ENCODE assay signal across 8 mouse cellular contexts in genomic region chr16:44745866-44746562, GRCm38 (mm10). TPM values are rescaled to one million over a fixed set of nuclear protein-coding genes. Genes with fewer than 3 reads are reported as not detected.
A peak's percentile ranks its signal among the peaks of the same experiment; 100 is the strongest.
DNase-seq lines count a peak whose midpoint lies in the region; ATAC-seq and TF ChIP-seq lines count a peak whose summit lies in the region.

Gene Gtpbp8, minus strand, starts transcription at chr16:44746363.

- in situ Hi-C loops in CH12.LX (cut with MboI; ENCODE audit: low pct_ligation_motif_present, low pct_unique_long_range_greater_than_20kb, low sequenced_read_pairs): no loop called here

- H3K79me2 ChIP-seq in CH12.LX (replicated peaks; ENCODE audit: control insufficient read depth, extremely low read depth, insufficient read depth, poor library complexity, severe bottlenecking): peaks cover 4% of the 10 kb centered on the region

- peak within 1 kb of the TSS; percentile 86 for H3K9ac ChIP-seq in CH12.LX (ENCODE audit: insufficient read depth, low read depth)
- peak within 1 kb of the TSS; percentile 88 for H3K9ac ChIP-seq in forebrain, embryonic 12.5 days
- H3K9ac ChIP-seq in heart, postnatal 0 days (replicated peaks; ENCODE audit: low read depth, low read length): peak within 1 kb of the TSS; percentile 83
- peak within 1 kb of the TSS; percentile 73 for H3K9ac ChIP-seq in liver, embryonic 16.5 days (ENCODE audit: low read depth, low read length)
- peak within 1 kb of the TSS; percentile 83 for H3K9ac ChIP-seq in neural tube, embryonic 13.5 days

- peak within 1 kb of the TSS; percentile 77 to 95 (median 85) for H3K4me3 ChIP-seq in CH12.LX (replicated peaks in 1 of 3; ENCODE audit: low read depth in 2 of 3, low read length in 2 of 3, poor library complexity in 1 of 3)
- H3K4me3 ChIP-seq in forebrain, embryonic 12.5 days (replicated peaks): peak within 1 kb of the TSS; percentile 83
- H3K4me3 ChIP-seq in heart, postnatal 0 days (ENCODE audit: low read depth, low read length): peak within 1 kb of the TSS; percentile 89
- H3K4me3 ChIP-seq in liver, embryonic 16.5 days (ENCODE audit: low read depth, low read length): peak within 1 kb of the TSS; percentile 75
- H3K4me3 ChIP-seq in neural tube, embryonic 13.5 days: peak within 1 kb of the TSS; percentile 66
- peak within 1 kb of the TSS; percentile 99 for H3K4me3 ChIP-seq in testis, adult 2 months (ENCODE audit: control insufficient read depth, low read depth, low read length)

- TF ChIP-seq POLR2A in CH12.LX (IDR thresholded peaks at IDR 0.05; ENCODE audit: low read depth, low read length): peak; percentile 76; the same call in 1 of the 2 replicates
- TF ChIP-seq POLR2A in testis, adult 2 months (IDR thresholded peaks at IDR 0.05; ENCODE audit: control insufficient read depth, low read depth, low read length): peak; percentile 50; the same call in 1 of the 2 replicates

- under 1% methylated on average over 47 of the region's 47 CpGs for WGBS in forebrain, embryonic 12.5 days
- under 1% methylated on average over 47 of the region's 47 CpGs for WGBS in heart, postnatal 0 days
- WGBS in liver, embryonic 16.5 days (ENCODE audit: insufficient replicate concordance): under 1% methylated on average over 47 of the region's 47 CpGs
- WGBS in neural tube, embryonic 13.5 days: under 1% methylated on average over 47 of the region's 47 CpGs

- no peak for TF ChIP-seq EP300 in CH12.LX (IDR thresholded peaks at IDR 0.05; ENCODE audit: low read length)
- 0 out of 2 replicates have a peak, but pooled peaks have one; percentile 42 for TF ChIP-seq EP300 in heart, postnatal 0 days (IDR thresholded peaks at IDR 0.05; ENCODE audit: low read depth)

- H3K9me3 ChIP-seq in CH12.LX (replicated peaks; ENCODE audit: low read length): no peaks in the 10 kb centered on the region
- no peaks in the 10 kb centered on the region for H3K9me3 ChIP-seq in forebrain, embryonic 12.5 days
- H3K9me3 ChIP-seq in heart, postnatal 0 days (replicated peaks; ENCODE audit: control insufficient read depth, low read length): no peaks in the 10 kb centered on the region
- H3K9me3 ChIP-seq in liver, embryonic 16.5 days (replicated peaks; ENCODE audit: control insufficient read depth, low read length): no peaks in the 10 kb centered on the region
- H3K9me3 ChIP-seq in neural tube, embryonic 13.5 days: no peaks in the 10 kb centered on the region

- H3K4me1 ChIP-seq in CH12.LX (ENCODE audit: control insufficient read depth in 1 of 2, insufficient read depth in 2 of 2): peaks cover 2 to 20% of the 10 kb centered on the region in 2 experiments
- H3K4me1 ChIP-seq in forebrain, embryonic 12.5 days: peaks cover 13% of the 10 kb centered on the region
- peaks cover 5% of the 10 kb centered on the region for H3K4me1 ChIP-seq in heart, postnatal 0 days (ENCODE audit: control insufficient read depth, insufficient read depth)
- H3K4me1 ChIP-seq in liver, embryonic 16.5 days (ENCODE audit: control insufficient read depth, low read depth, low read length): peaks cover 12% of the 10 kb centered on the region
- H3K4me1 ChIP-seq in neural tube, embryonic 13.5 days (replicated peaks): peaks cover 22% of the 10 kb centered on the region
- peaks cover 5% of the 10 kb centered on the region; the same call in 1 of the 2 replicates for H3K4me1 ChIP-seq in testis, adult 2 months (ENCODE audit: control insufficient read depth, insufficient read depth, low read length)

- dilution Hi-C loops in CH12.LX (cut with MboI; ENCODE audit: extremely low pct_ligation_motif_present, extremely low pct_unique_long_range_greater_than_20kb, low sequenced_read_pairs): no loop called here

- H3K36me3 ChIP-seq in CH12.LX (replicated peaks in 1 of 2; ENCODE audit: control insufficient read depth in 1 of 2, insufficient read depth in 1 of 2, low read length in 1 of 2): peaks cover 8 to 16% of the 10 kb centered on the region in 2 experiments
- peaks cover 11% of the 10 kb centered on the region for H3K36me3 ChIP-seq in forebrain, embryonic 12.5 days (replicated peaks)
- peaks cover 11% of the 10 kb centered on the region for H3K36me3 ChIP-seq in heart, postnatal 0 days (replicated peaks; ENCODE audit: control insufficient read depth, insufficient read depth, low read length)
- no peaks in the 10 kb centered on the region for H3K36me3 ChIP-seq in liver, embryonic 16.5 days (ENCODE audit: control insufficient read depth, insufficient read depth)
- H3K36me3 ChIP-seq in neural tube, embryonic 13.5 days: peaks cover 11% of the 10 kb centered on the region
- no peaks in the 10 kb centered on the region for H3K36me3 ChIP-seq in testis, adult 2 months (ENCODE audit: control insufficient read depth, insufficient read depth, low read length)

- peak; percentile 95 for DNase-seq in CH12.LX (ENCODE audit: extremely low read depth)
- DNase-seq in c-Kit-positive CD71-positive TER-119-negative erythroid progenitor cells, embryonic 14.5 days (ENCODE audit: low read depth): peak; percentile 79
- DNase-seq in heart, postnatal 0 days (ENCODE audit: low spot score): peak; percentile 80
- peak; percentile 86 to 89 for DNase-seq in kidney, postnatal 4 days

- H3K27ac ChIP-seq in CH12.LX (ENCODE audit: insufficient read depth, low read depth): peak within 1 kb of the TSS; percentile 62
- H3K27ac ChIP-seq in forebrain, embryonic 12.5 days: peak within 1 kb of the TSS; percentile 95
- H3K27ac ChIP-seq in heart, postnatal 0 days (ENCODE audit: low read depth): peak within 1 kb of the TSS; percentile 93
- H3K27ac ChIP-seq in liver, embryonic 16.5 days (ENCODE audit: low read length): peak within 1 kb of the TSS; percentile 88
- H3K27ac ChIP-seq in neural tube, embryonic 13.5 days (replicated peaks): peak within 1 kb of the TSS; percentile 93
- peak within 1 kb of the TSS; percentile 97 for H3K27ac ChIP-seq in testis, adult 2 months (ENCODE audit: control insufficient read depth, insufficient read depth, low read depth, low read length)

- ATAC-seq in forebrain, embryonic 12.5 days (ENCODE audit: low FRiP score): peak; percentile 95
- peak; percentile 92 for ATAC-seq in heart, postnatal 0 days (ENCODE audit: insufficient read depth, low read depth)
- peak; percentile 93 for ATAC-seq in liver, embryonic 16.5 days (ENCODE audit: low read depth)
- peak; percentile 97 for ATAC-seq in neural tube, embryonic 13.5 days (ENCODE audit: low read depth)

- no peak for TF ChIP-seq RAD21 in CH12.LX (IDR thresholded peaks at IDR 0.05; ENCODE audit: low read depth, low read length)

- no peak for TF ChIP-seq CTCF in CH12.LX (conservative IDR thresholded peaks at IDR 0.05 in 1 of 2, IDR thresholded peaks at IDR 0.05 in 1 of 2; ENCODE audit: low read depth in 2 of 2, low read length in 2 of 2)
- no peak for TF ChIP-seq CTCF in heart, postnatal 0 days (IDR thresholded peaks at IDR 0.05; ENCODE audit: low read depth)
- no peak for TF ChIP-seq CTCF in testis, adult 2 months (IDR thresholded peaks at IDR 0.05; ENCODE audit: control insufficient read depth, insufficient read depth, insufficient replicate concordance, low read depth, low read length)

- no peaks in the 10 kb centered on the region for H3K27me3 ChIP-seq in CH12.LX (replicated peaks)
- 0 out of 2 replicates have a peak, but pooled peaks cover 4% of the 10 kb centered on the region for H3K27me3 ChIP-seq in forebrain, embryonic 12.5 days
- H3K27me3 ChIP-seq in heart, postnatal 0 days (ENCODE audit: control insufficient read depth, insufficient read depth, low read length): no peaks in the 10 kb centered on the region
- no peaks in the 10 kb centered on the region for H3K27me3 ChIP-seq in liver, embryonic 16.5 days (ENCODE audit: control insufficient read depth, insufficient read depth, low read depth, low read length)
- H3K27me3 ChIP-seq in neural tube, embryonic 13.5 days: no peaks in the 10 kb centered on the region
- H3K27me3 ChIP-seq in testis, adult 2 months (ENCODE audit: control insufficient read depth, insufficient read depth, low read length): no peaks in the 10 kb centered on the region

- H3K4me2 ChIP-seq in CH12.LX (ENCODE audit: insufficient read depth, low read depth, poor library complexity, severe bottlenecking): peak within 1 kb of the TSS; percentile 78
- peak within 1 kb of the TSS; percentile 84 for H3K4me2 ChIP-seq in forebrain, embryonic 12.5 days
- peak within 1 kb of the TSS; percentile 84 for H3K4me2 ChIP-seq in heart, postnatal 0 days (ENCODE audit: low read depth, low read length)
- H3K4me2 ChIP-seq in liver, embryonic 16.5 days (ENCODE audit: low read depth, low read length): peak within 1 kb of the TSS; percentile 82
- H3K4me2 ChIP-seq in neural tube, embryonic 13.5 days: peak within 1 kb of the TSS; percentile 85

TF ChIP-seq in CH12.LX, 34 proteins besides CTCF, POLR2A, EP300 and RAD21 (continues in another document):
- TF ChIP-seq GABPA (IDR thresholded peaks at IDR 0.05; ENCODE audit: insufficient replicate concordance, low read depth, low read length) (peak; percentile 84; the same call in 1 of the 2 replicates), MAFK (IDR thresholded peaks at IDR 0.05; ENCODE audit: insufficient replicate concordance, low read length) (no peak), MYC (IDR thresholded peaks at IDR 0.05; ENCODE audit: low read depth, low read length) (peak; percentile 76), TBP (conservative IDR thresholded peaks at IDR 0.05; ENCODE audit: low read depth, low read length) (peak; percentile 66; the same call in 1 of the 2 replicates), MAZ (IDR thresholded peaks at IDR 0.05; ENCODE audit: low read depth, low read length) (peak; percentile 28; the same call in 1 of the 2 replicates), MEF2A (IDR thresholded peaks at IDR 0.05; ENCODE audit: borderline replicate concordance, low read depth, low read length) (0 out of 2 replicates have a peak, but pooled peaks have one; percentile 7), MXI1 (IDR thresholded peaks at IDR 0.05; ENCODE audit: low read depth, low read length) (peak; percentile 62; the same call in 1 of the 2 replicates), NELFE (IDR thresholded peaks at IDR 0.05; ENCODE audit: low read depth, low read length) (peak; percentile 75), PAX5 (IDR thresholded peaks at IDR 0.05; ENCODE audit: low read length) (no peak), MAX (IDR thresholded peaks at IDR 0.05; ENCODE audit: low read length) (0 out of 2 replicates have a peak, but pooled peaks have one; percentile 53), USF2 (conservative IDR thresholded peaks at IDR 0.05; ENCODE audit: low read depth, low read length) (0 out of 2 replicates have a peak, but pooled peaks have one; percentile 2)

RNA-seq across cellular contexts. Expression of gene Gtpbp8, which starts in this region (rescaled TPM):
- total RNA-seq in CH12.LX (2012; rRNA removed): 19.6 and 20.9 TPM in 2 replicates
- total RNA-seq in CH12.LX (2014; rRNA removed): 38.8 and 44.1 TPM in 2 replicates
- 24.2 and 28.1 TPM in 2 replicates for polyA plus RNA-seq in CH12.LX (2012; ENCODE audit: insufficient read length, low read depth)
- polyA plus RNA-seq in forebrain, embryonic 12.5 days (2016; fragmentation: Nextera tagmentation; extraction: Ambion mirVana): 33.1 and 36.8 TPM in 2 replicates
- 9.0 and 17.1 TPM in 2 replicates for total RNA-seq in heart, postnatal 0 days (2014; rRNA removed; ENCODE audit: low replicate concordance)
- 21.9 and 24.6 TPM in 2 replicates for polyA plus RNA-seq in heart, postnatal 0 days (2015; fragmentation: Nextera tagmentation; extraction: Ambion mirVana)
- polyA plus RNA-seq in liver, embryonic 16.5 days (2015; fragmentation: Nextera tagmentation; extraction: Ambion mirVana): 15.3 and 16.4 TPM in 2 replicates
- polyA plus RNA-seq in neural tube, embryonic 13.5 days (2015; fragmentation: Nextera tagmentation; extraction: Ambion mirVana): 36.9 and 38.7 TPM in 2 replicates
- 2.8 and 3.0 TPM in 2 replicates for polyA plus RNA-seq in testis, adult 2 months (2012; rRNA removed)

Comparison
In these comparisons a context has a peak if more than half of its experiments do, and no peak if none do; other contexts are left out.
1. Peak in every context shown above with its lines: DNase-seq, ATAC-seq, H3K4me3 ChIP-seq and H3K27ac ChIP-seq.